Mouse (Mus musculus) heart, adult 2 months (tissue): Measurements from ENCODE around the gene Gm17555.

Experiments used
- CTCF ChIP-seq: fragments of 200-600 bp; IDR thresholded peaks from 2 replicates; pipeline ENCODE4 v1.8.1; 2022; ENCODE audit warnings: antibody characterized with exemption, mild to moderate bottlenecking, moderate library complexity
- POLR2A ChIP-seq: fragments of 200-500 bp; IDR thresholded peaks from 2 replicates; pipeline ENCODE4 v1.6.1; 2011; ENCODE audit warnings: mild to moderate bottlenecking, low read depth, low read length, control low read depth; ENCODE audit not compliant: insufficient read depth

- TF ChIP-seq CTCF (no peak), POLR2A (no peak)
Measured at GRCm38 (mm10) chr2:126227581-126227980, 12.7 kb downstream of the Gm17555 start.
